Mouse (Mus musculus): ENCODE measurements around the gene Trim62. TPM values are rescaled to one million over a fixed set of nuclear protein-coding genes. Genes with fewer than 3 reads are reported as not detected.
A peak's percentile ranks its signal among the peaks of the same experiment; 100 is the strongest.

Trim62 gene
- total RNA-seq, 2 experiments from 2014 or later = 13.0 to 14.2 TPM

DNA sequence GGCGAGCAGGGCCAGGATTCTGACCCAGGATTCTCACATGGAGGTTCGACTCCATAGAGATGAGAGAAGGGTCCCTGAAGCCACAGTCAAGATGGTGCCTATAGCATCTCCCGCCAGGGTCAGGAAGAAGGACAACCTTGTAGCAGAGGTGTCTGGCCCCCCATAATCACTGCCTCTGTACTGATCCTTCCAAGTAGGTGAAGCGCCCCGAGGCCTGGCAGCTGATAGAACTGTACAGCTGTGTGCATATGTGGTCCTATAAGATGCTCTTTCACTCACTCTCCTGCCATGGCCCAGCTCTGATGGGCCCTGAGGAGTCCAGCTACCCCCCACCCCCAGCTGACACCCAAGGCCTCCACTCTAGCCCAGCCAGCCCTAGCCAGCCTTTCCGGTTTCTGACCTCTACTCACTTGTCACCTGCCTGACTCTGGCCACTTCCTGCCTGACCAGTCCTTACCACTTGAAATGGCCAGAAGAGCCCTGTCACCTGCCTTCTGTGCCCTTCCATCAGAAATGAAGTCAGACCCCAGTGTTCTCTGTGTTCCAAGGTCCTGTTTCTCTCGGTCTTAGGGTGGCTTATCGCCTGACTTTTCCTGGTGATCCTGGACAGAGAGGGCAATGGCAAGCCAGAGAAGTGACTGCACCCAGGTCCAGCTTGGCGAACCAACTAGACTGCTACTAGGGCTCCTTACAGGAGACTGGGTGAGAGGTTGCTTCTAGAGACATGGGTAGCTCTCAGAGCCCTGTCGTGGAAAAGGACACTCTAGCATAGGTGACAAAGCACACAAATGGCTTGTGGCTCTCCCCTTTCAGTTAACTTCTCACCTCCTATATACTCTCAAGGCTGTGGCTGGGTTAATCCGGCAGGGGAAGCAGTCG, 6.6 kb downstream of the Trim62 start:
- no peak for TF ChIP-seq CTCF (conservative IDR thresholded peaks at IDR 0.05)
- DNase-seq (ENCODE audit: low spot score in 2 of 2) = no peak
- Histone ChIP-seq H3K4me3 (no peak overlapping the region), H3K27ac (no peak overlapping the region; the same call in 1 of the 2 replicates)

DNA sequence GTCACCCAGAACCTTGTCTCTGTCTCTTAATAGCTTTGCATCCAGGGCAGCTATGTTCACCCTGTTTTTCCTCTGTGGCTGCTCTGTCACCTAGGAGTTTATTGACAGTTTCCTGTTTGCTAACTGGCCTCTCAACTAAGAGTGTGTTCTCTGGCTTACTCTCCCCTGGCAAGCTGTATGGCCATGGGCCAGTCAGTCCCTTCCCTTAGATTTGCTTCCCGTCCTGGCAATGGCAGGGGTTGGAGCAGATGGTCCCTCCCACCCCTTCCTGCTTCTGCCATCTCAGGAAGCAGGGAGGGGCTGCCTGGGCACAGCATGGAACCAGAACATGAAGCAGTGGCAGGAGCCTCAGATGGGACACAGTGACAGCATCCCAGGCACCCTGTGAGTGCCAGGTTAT, 7.8 kb downstream of the Trim62 start:
- Histone ChIP-seq H3K4me3 (no peak overlapping the region), H3K27ac (peak overlapping the region; percentile 56; the same call in 1 of the 2 replicates)
- peak; percentile 76 to 82 for DNase-seq (ENCODE audit: low spot score in 2 of 2)
- no peak for TF ChIP-seq CTCF (conservative IDR thresholded peaks at IDR 0.05)

DNA sequence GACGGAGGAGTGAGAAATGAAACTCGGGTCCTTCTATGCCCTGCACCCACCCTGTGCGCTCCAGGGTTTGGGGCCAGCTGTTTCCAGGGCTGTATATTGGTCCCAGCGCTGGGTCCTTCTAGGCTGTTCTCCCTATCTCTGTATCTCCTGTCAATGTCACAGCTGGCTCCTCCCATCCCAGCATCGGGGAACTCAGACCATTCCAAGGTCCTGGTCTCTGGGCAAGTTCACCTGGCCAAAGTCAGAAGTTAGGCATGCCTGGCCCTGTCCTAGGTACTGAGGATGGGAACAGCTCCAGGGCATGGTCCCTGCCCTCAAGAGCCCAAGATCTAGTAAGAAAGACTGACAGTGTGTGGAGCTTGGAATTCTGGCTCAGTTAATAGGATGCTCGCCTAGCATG, 8.4 kb downstream of the Trim62 start:
- no peak for TF ChIP-seq CTCF (conservative IDR thresholded peaks at IDR 0.05)
- DNase-seq (ENCODE audit: low spot score in 2 of 2) = no peak
- Histone ChIP-seq H3K4me3 (no peak overlapping the region), H3K27ac (no peak overlapping the region)

DNA sequence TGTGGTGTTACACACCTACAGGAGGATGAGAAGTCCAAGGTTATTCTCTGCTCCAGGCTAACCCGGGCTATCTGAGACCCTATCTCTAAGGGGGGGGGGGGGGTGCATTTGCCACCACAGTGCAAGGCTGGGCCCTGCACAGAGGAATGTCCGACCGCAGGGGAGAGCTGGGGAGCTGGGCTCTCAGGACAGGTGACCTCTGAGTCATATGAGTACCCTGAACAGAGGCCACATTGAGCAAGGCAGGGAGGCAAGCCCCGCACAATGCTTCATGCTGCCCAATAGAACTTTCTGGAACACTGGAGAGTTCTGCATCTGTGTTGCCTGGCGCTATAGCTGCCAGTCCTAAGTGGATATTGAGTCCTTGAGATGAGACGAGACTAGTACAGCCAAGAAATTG, 8.8 kb downstream of the Trim62 start:
- Histone ChIP-seq H3K4me3 (no peak overlapping the region), H3K27ac (no peak overlapping the region)
- no peak for TF ChIP-seq CTCF (conservative IDR thresholded peaks at IDR 0.05)
- DNase-seq (ENCODE audit: low spot score in 2 of 2) = no peak

DNA sequence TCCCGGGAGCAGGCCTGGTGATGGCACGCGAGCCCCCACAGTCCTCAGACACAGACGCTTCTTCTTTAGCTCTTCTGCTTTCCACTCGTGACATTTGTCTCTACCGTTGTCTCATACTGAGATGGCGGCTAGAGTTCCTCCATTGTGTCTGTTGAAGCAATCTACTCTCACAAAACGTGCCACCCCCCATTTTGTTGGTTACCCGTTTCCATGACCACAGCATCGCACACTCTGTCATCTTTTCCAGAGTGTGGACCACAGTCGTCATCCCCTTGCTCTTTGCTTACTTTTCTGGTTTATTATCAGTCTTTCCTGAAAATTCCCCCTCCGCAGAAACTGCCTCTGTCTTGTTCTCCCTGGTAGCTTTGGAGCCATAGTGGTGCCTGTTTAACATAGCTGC, 10.7 kb downstream of the Trim62 start:
- Histone ChIP-seq H3K4me3 (no peak overlapping the region), H3K27ac (no peak overlapping the region)
- no peak for DNase-seq (ENCODE audit: low spot score in 2 of 2)
- no peak for TF ChIP-seq CTCF (conservative IDR thresholded peaks at IDR 0.05)

DNA sequence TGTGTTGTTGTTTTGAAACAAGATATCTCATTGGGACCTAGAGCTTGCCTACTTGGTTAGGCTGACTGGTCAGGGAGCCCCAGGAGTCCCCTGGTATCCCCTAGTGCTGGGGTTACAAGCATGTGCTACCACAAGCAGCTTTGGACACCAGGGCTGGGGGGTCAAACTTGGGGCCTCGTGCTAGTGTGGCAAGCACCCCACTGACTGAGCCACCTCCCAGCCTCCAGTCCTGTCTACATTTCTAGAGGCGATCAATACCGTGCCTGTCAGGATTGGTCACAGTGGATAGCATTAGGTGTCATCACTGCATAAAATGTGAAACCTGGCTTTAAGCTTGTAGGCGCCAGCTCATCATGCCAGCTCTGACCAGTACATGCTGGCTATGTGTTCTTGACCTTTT, 12.5 kb downstream of the Trim62 start:
- no peak overlapping the region for H3K4me3 ChIP-seq
- no peak for TF ChIP-seq CTCF (conservative IDR thresholded peaks at IDR 0.05)
- H3K27ac ChIP-seq = no peak overlapping the region
- DNase-seq (ENCODE audit: low spot score in 2 of 2) = no peak

GRCm38 (mm10) chr4:128896667-128897066, 13.3 kb downstream of the Trim62 start:
- Histone ChIP-seq H3K4me3 (no peak overlapping the region), H3K27ac (no peak overlapping the region)
- DNase-seq (ENCODE audit: low spot score in 2 of 2) = no peak
- no peak for TF ChIP-seq CTCF (conservative IDR thresholded peaks at IDR 0.05)

- DNase-seq (ENCODE audit: low spot score in 2 of 2) = no peak
- TF ChIP-seq CTCF (conservative IDR thresholded peaks at IDR 0.05) = no peak
- Histone ChIP-seq H3K4me3 (no peak overlapping the region), H3K27ac (no peak overlapping the region)
Observed at GRCm38 (mm10) chr4:128897911-128898421, 14.6 kb downstream of the Trim62 start.

GRCm38 (mm10) chr4:128899332-128899731, 16.0 kb downstream of the Trim62 start:
- peak; percentile 76 to 83 for DNase-seq (ENCODE audit: low spot score in 2 of 2)
- Histone ChIP-seq H3K27ac (peak overlapping the region; percentile 67), H3K4me3 (no peak overlapping the region)
- TF ChIP-seq CTCF (conservative IDR thresholded peaks at IDR 0.05) = peak; percentile 13; the same call in 1 of the 2 replicates

DNA sequence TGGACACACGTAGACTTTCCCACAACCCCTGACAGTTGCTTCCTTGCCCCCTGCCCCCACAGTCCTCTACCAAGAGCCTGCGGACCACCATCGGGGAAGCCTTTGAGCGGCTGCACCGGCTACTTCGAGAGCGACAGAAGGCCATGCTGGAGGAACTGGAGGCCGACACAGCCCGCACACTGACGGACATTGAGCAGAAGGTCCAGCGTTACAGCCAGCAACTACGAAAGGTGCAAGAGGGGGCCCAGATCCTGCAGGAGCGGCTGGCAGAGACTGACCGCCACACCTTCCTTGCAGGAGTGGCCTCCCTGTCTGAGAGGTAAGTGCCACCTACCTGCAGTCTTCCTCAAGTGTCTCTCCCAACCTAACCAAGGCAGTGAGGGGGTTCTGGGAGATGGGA, 17.1 kb downstream of the Trim62 start:
- TF ChIP-seq CTCF (conservative IDR thresholded peaks at IDR 0.05) = no peak
- no peak for DNase-seq (ENCODE audit: low spot score in 2 of 2)
- Histone ChIP-seq H3K27ac (no peak overlapping the region), H3K4me3 (no peak overlapping the region)

GRCm38 (mm10) chr4:128902390-128902789, 19.0 kb downstream of the Trim62 start:
- TF ChIP-seq CTCF (conservative IDR thresholded peaks at IDR 0.05) = no peak
- DNase-seq (ENCODE audit: low spot score in 2 of 2) = no peak
- no peak overlapping the region for H3K4me3 ChIP-seq
- H3K27ac ChIP-seq = no peak overlapping the region

GRCm38 (mm10) chr4:128904035-128904800, 20.8 kb downstream of the Trim62 start:
- Histone ChIP-seq H3K4me3 (no peak overlapping the region), H3K27ac (no peak overlapping the region)
- TF ChIP-seq CTCF (conservative IDR thresholded peaks at IDR 0.05) = no peak
- DNase-seq (ENCODE audit: low spot score in 2 of 2) = no peak

DNA sequence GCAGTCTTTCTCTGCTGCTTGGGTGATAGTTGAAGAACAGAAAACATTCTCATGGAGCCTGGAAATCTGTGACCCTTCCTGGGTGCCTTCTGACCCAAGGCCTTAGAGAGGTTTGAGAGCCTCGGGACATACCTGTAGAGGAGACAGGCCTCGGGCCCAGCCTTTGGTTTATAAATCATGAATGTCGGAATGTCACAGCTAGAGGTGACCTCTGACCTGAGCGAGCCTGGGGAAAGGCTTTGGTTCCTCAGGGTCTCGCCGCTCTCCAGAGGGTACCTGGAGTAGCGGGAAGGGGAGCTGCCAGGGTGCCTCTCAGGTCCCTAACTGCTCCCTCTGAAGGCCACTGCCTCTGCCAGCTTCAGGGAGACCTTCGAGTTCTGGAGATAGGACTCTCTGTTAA, 21.9 kb downstream of the Trim62 start:
- no peak for DNase-seq (ENCODE audit: low spot score in 2 of 2)
- TF ChIP-seq CTCF (conservative IDR thresholded peaks at IDR 0.05) = no peak
- H3K27ac ChIP-seq = no peak overlapping the region
- no peak overlapping the region for H3K4me3 ChIP-seq

All from layer of hippocampus, adult 2 months (tissue).